Mouse (Mus musculus) liver, embryonic 14.5 days (tissue): ENCODE results near the gene Pdzk1. TPM values are rescaled to one million over a fixed set of nuclear protein-coding genes. Genes with fewer than 3 reads are reported as not detected.

Experiments
- ATAC-seq: fragments of 200-750 bp; cut with Nextera tagmentation; 2 replicates; pipeline ENCODE4 v1.8.0; 2017; ENCODE audit warnings: moderate number of reproducible peaks, mild to moderate bottlenecking, moderate library complexity; ENCODE audit not compliant: insufficient read depth
- DNase-seq, 3 experiments: peaks; one replicate each; pipeline ENCODE4 v3.0.0-alpha.2; 2012 to 2013; ENCODE audit warnings: low read depth in 3 of 3, low spot score in 3 of 3
- H3K27ac ChIP-seq: fragments of 300-500 bp; sonication (generic); 2 replicates; pipeline ENCODE4 v1.5.1; 2014; ENCODE audit warnings: moderate library complexity, mild to moderate bottlenecking, control low read depth, inconsistent platforms
- H3K27me3 ChIP-seq: fragments of 300-500 bp; sonication (generic); 2 replicates; pipeline ENCODE4 v1.6.1; 2014; ENCODE audit warnings: mild to moderate bottlenecking, low read length, moderate library complexity; ENCODE audit not compliant: control insufficient read depth, insufficient read depth
- H3K36me3 ChIP-seq: fragments of 300-500 bp; sonication (generic); replicated peaks from 2 replicates; pipeline ENCODE4 v1.6.1; 2014; ENCODE audit warnings: low read depth; ENCODE audit not compliant: control insufficient read depth, insufficient read depth
- H3K4me1 ChIP-seq, 2 experiments: fragments of 200-500 bp in 1 of 2; fragments of 300-500 bp in 1 of 2; sonication (generic) in 1 of 2; replicated peaks; 2 replicates each; pipeline ENCODE4 v1.6.1; 2012 to 2014; ENCODE audit warnings: antibody characterized with exemption in 1 of 2, inconsistent platforms in 1 of 2, low read length in 1 of 2; ENCODE audit not compliant: control insufficient read depth in 2 of 2, insufficient read depth in 2 of 2
- H3K4me2 ChIP-seq: fragments of 300-500 bp; sonication (generic); 2 replicates; pipeline ENCODE4 v1.6.1; 2014; ENCODE audit warnings: low read depth, mild to moderate bottlenecking, control low read depth, moderate library complexity
- H3K4me3 ChIP-seq, 2 experiments: fragments of 200-500 bp in 1 of 2; fragments of 300-500 bp in 1 of 2; sonication (generic) in 1 of 2; 2 replicates each; pipeline ENCODE4 v1.5.1; 2012 to 2014; ENCODE audit warnings: low read depth in 2 of 2, low read length in 2 of 2, mild to moderate bottlenecking in 2 of 2, control low read depth in 1 of 2, inconsistent platforms in 1 of 2, moderate library complexity in 1 of 2; ENCODE audit not compliant: insufficient read depth in 1 of 2
- H3K9ac ChIP-seq: fragments of 300-500 bp; sonication (generic); replicated peaks from 2 replicates; pipeline ENCODE4 v1.6.1; 2014; ENCODE audit warnings: mild to moderate bottlenecking, control low read depth, moderate library complexity
- H3K9me3 ChIP-seq: fragments of 300-500 bp; sonication (generic); 2 replicates; pipeline ENCODE4 v1.6.1; 2016; ENCODE audit warnings: low read length, mixed read lengths; ENCODE audit not compliant: control insufficient read depth
- CTCF ChIP-seq: IDR thresholded peaks from 2 replicates; pipeline ENCODE4 v1.5.1; 2016; ENCODE audit warnings: antibody characterized with exemption, low read depth, control low read depth
- EP300 ChIP-seq: IDR thresholded peaks from 2 replicates; pipeline ENCODE4 v1.6.1; 2016; ENCODE audit warnings: antibody characterized with exemption, low read depth
- WGBS: fragments of 180-500 bp; shearing (Covaris S2); extraction: QIAGEN DNeasy Blood & Tissue Kit; methylation state at CpG from one replicate; pipeline ENCODE4 v1.1.7; 2014; ENCODE audit not compliant: insufficient replicate concordance; 5-methylcytosine and 5-hydroxymethylcytosine counted together
- polyA plus RNA-seq, 2 experiments: library from polyadenylated mRNA; depleted of rRNA in 1 of 2; stranded (reverse) in 1 of 2; unstranded in 1 of 2; fragments of >200 nt; fragmentation: Nextera tagmentation in 1 of 2; extraction: Ambion mirVana in 1 of 2; gene quantifications; 2 replicates each; pipeline versions ENCODE4 v1.2.1 to v1.2.3; 2012 to 2014

Pdzk1 gene
- polyA plus RNA-seq, 2 experiments: 6.3 to 11.4 TPM

DNA sequence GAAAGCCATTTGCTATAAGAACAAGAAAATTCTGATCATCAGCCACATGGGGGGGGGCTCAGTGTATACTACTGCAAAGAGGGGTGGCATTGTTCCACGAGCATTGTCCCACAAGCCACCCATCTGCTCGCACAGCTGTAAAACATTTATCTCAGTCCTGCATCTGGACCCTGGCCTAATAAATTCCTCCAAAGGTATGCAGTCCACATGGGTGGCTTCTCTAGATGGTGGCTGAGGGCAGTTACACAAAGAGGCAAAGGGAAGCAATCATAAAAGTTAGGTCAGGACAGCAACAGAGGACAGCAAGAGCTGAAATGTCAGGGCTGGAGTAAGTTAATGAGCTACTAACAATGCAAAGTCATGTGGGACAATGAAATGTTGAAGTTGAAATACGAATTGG is 5.4 kb upstream of the Pdzk1 start:
- Histone ChIP-seq H3K36me3 (no peaks in the 10 kb centered on the region), H3K9me3 (no peaks in the 10 kb centered on the region), H3K27ac (no peak overlapping the region), H3K4me2 (no peak overlapping the region), H3K4me3 (no peak overlapping the region), H3K4me1 (no peaks in the 10 kb centered on the region; a peak in 1 of 4 replicates), H3K27me3 (no peaks in the 10 kb centered on the region), H3K9ac (no peak overlapping the region)
- ATAC-seq: no peak
- 29% methylated on average over 3 of the region's 3 CpGs for WGBS
- TF ChIP-seq CTCF: no peak
- no peak for TF ChIP-seq EP300
- no peak for DNase-seq

DNA sequence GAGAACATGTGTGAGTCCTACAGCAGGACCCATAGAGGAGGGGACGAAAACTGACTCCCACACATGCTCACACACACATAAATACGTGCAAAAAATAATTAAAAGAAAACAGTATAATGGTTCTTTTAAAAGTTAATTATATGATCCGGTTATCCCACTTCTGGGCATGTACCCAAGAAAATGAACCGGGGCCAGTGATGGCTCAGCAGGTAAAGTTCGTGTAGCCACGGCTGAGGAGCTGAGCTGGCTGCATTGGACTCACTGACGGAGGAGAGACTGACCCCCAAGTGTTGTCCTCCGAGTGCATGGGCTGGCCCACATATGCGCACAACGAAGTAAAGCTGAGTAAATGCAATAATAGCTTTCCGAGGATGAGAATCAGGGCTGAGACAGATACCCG is 4.5 kb upstream of the Pdzk1 start:
- Histone ChIP-seq H3K36me3 (no peaks in the 10 kb centered on the region), H3K27me3 (no peaks in the 10 kb centered on the region), H3K9me3 (no peaks in the 10 kb centered on the region), H3K27ac (no peak overlapping the region), H3K4me1 (no peaks in the 10 kb centered on the region; a peak in 1 of 4 replicates), H3K9ac (no peak overlapping the region), H3K4me3 (no peak overlapping the region), H3K4me2 (no peak overlapping the region)
- DNase-seq: no peak
- ATAC-seq: no peak
- WGBS: 73% methylated on average over 12 of the region's 12 CpGs
- TF ChIP-seq CTCF (no peak), EP300 (no peak)

DNA sequence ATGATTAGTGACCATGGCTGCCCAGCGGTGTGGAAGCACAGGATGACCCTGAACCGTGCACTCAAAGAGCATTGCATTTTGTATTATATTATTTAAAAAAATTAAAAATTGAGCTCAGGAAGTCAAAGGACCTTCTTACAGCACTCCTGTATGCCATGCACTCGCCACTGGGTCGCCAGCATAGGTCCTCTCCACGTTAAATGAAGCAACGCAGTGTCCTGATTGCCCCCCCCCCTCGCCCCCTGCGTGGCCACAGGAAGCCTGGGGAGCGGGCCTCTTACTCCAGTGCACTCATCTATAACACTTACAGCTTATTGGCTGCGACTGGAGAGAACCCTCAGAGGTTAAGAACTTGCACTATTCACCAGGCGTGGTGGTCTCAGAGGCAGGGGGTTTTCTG is 3.8 kb upstream of the Pdzk1 start:
- no peaks in the 10 kb centered on the region; a peak in 1 of 4 replicates for H3K4me1 ChIP-seq
- WGBS: 32% methylated on average over 11 of the region's 11 CpGs
- no peaks in the 10 kb centered on the region for H3K36me3 ChIP-seq
- H3K4me3 ChIP-seq: no peak overlapping the region
- ATAC-seq (no peak), DNase-seq (no peak)
- no peaks in the 10 kb centered on the region for H3K27me3 ChIP-seq
- H3K27ac ChIP-seq: no peak overlapping the region
- TF ChIP-seq CTCF (no peak), EP300 (no peak)
- H3K9me3 ChIP-seq: no peaks in the 10 kb centered on the region
- H3K9ac ChIP-seq: no peak overlapping the region
- no peak overlapping the region for H3K4me2 ChIP-seq

DNA sequence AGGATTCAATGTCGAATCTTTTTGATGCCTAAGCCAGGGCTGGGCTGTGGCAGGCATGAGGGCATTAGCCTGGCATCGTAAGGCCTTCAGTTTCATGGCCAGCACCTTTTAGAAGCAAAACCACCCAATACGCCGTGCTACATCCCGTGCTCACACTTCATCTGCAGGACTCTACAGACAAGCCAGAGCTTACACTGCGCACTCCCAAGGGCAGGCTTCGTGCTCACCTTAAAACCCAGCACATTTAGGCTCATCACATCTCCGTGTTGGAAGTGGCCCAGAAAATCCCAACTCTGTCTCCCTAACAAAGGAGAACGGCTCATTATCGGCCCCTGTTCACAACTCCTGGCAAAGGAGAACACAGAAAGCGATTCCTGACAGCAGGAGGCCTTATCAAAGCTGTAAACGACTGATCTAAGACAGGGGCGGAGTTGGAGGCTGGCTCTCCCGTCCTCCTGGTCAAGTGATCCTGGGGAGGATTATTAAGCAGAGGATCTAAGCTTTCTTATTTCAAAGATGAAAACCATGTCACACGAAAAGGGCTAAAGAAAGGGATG is 698 bp upstream of the Pdzk1 start:
- H3K9me3 ChIP-seq: no peaks in the 10 kb centered on the region
- H3K27me3 ChIP-seq: no peaks in the 10 kb centered on the region
- no peaks in the 10 kb centered on the region; a peak in 1 of 4 replicates for H3K4me1 ChIP-seq
- H3K27ac ChIP-seq: no peak overlapping the region
- H3K36me3 ChIP-seq: no peaks in the 10 kb centered on the region
- TF ChIP-seq CTCF (no peak), EP300 (no peak)
- 42% methylated on average over 15 of the region's 15 CpGs for WGBS
- no peak overlapping the region for H3K9ac ChIP-seq
- no peak for DNase-seq
- no peak overlapping the region for H3K4me2 ChIP-seq
- ATAC-seq: no peak
- no peak overlapping the region for H3K4me3 ChIP-seq

DNA sequence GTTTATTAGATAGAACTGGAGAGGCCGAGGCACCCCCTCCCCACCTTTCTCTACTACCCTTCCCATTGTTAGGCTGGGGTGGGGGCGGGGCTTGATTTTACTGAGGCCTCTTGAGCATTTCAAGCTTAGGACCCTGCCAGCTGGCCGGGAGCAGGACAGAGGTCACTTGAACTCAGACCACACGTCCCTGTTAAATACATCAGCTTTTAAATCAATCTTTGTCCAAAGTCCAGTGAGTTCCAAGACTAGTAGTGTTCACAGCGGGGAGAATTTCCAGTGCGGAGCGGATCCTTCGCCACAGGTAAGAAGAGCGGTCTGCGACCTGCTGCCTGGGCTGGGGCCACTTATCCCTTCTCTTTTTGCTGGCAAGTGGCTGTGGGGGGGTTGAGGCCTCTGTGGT is 772 bp downstream of the Pdzk1 start:
- TF ChIP-seq CTCF (no peak), EP300 (no peak)
- ATAC-seq: no peak
- DNase-seq: no peak
- Histone ChIP-seq H3K36me3 (no peaks in the 10 kb centered on the region), H3K9me3 (no peaks in the 10 kb centered on the region), H3K27me3 (no peaks in the 10 kb centered on the region), H3K9ac (no peak overlapping the region), H3K4me1 (no peaks in the 10 kb centered on the region; a peak in 1 of 4 replicates), H3K4me2 (peak overlapping the region; percentile 0; the same call in 1 of the 2 replicates), H3K4me3 (0 out of 4 replicates have a peak overlapping the region, but pooled peaks of 1 of the 2 experiments have one; percentile 34), H3K27ac (no peak overlapping the region)
- 65% methylated on average over 10 of the region's 10 CpGs for WGBS
